Mouse (Mus musculus) MEL (cell line): ENCODE measurements around the gene Dhx40. TPM values are rescaled to one million over a fixed set of nuclear protein-coding genes. Genes with fewer than 3 reads are reported as not detected.

Experiments
- DNase-seq: peaks from one replicate; pipeline ENCODE4 v3.0.0; 2011; ENCODE audit warnings: low read depth, low spot score
- H3K27ac ChIP-seq: 2 replicates; pipeline ENCODE4 v1.5.1; 2012; ENCODE audit warnings: low read depth, mild to moderate bottlenecking, control low read depth, low read length, moderate library complexity; ENCODE audit not compliant: control insufficient read depth
- H3K27me3 ChIP-seq, 2 experiments: fragments of 150-350 bp in 1 of 2; sonication (generic) in 1 of 2; 2 replicates each; pipeline ENCODE4 v1.6.1; 2012; ENCODE audit warnings: low read length in 2 of 2, mild to moderate bottlenecking in 2 of 2, improper control_type of control experiment in 1 of 2, moderate library complexity in 1 of 2; ENCODE audit not compliant: insufficient read depth in 2 of 2, control insufficient read depth in 1 of 2
- H3K36me3 ChIP-seq, 2 experiments: 2 replicates each; pipeline ENCODE4 v1.6.1; 2012 to 2014; ENCODE audit warnings: low read length in 2 of 2, improper control_type of control experiment in 1 of 2, inconsistent platforms in 1 of 2, mild to moderate bottlenecking in 1 of 2; ENCODE audit not compliant: insufficient read depth in 2 of 2, control insufficient read depth in 1 of 2
- H3K4me1 ChIP-seq, 2 experiments: fragments of 150-350 bp in 1 of 2; sonication (generic) in 1 of 2; 2 replicates each; pipeline ENCODE4 v1.6.1; 2012; ENCODE audit warnings: low read length in 2 of 2, improper control_type of control experiment in 1 of 2, mild to moderate bottlenecking in 1 of 2; ENCODE audit not compliant: insufficient read depth in 2 of 2, control insufficient read depth in 1 of 2
- H3K4me3 ChIP-seq, 2 experiments: fragments of 150-350 bp in 1 of 2; sonication (generic) in 1 of 2; 2 replicates each; pipeline ENCODE4 v1.5.1; 2012; ENCODE audit warnings: low read depth in 2 of 2, low read length in 2 of 2, mild to moderate bottlenecking in 2 of 2, moderate library complexity in 2 of 2, control low read depth in 1 of 2, improper control_type of control experiment in 1 of 2; ENCODE audit not compliant: control insufficient read depth in 1 of 2, insufficient read depth in 1 of 2
- H3K79me2 ChIP-seq: 2 replicates; pipeline ENCODE4 v1.6.1; 2012; ENCODE audit warnings: mild to moderate bottlenecking, low read length, moderate library complexity; ENCODE audit not compliant: control insufficient read depth, poor library complexity, insufficient read depth
- H3K9ac ChIP-seq: 2 replicates; pipeline ENCODE4 v1.6.1; 2012; ENCODE audit warnings: low read depth, mild to moderate bottlenecking, control low read depth, low read length, moderate library complexity; ENCODE audit not compliant: control insufficient read depth, poor library complexity, severe bottlenecking
- H3K9me3 ChIP-seq: fragments of 150-350 bp; sonication (generic); replicated peaks from 2 replicates; pipeline ENCODE4 v1.6.1; 2012; ENCODE audit warnings: mild to moderate bottlenecking, low read length, improper control_type of control experiment, moderate library complexity; ENCODE audit not compliant: insufficient read depth
- ELF1 ChIP-seq: IDR thresholded peaks from 2 replicates; pipeline ENCODE4 v1.6.1; 2014; ENCODE audit warnings: low read depth, mild to moderate bottlenecking, inconsistent platforms, low read length, improper control_type of control experiment, moderate library complexity
- EP300 ChIP-seq, 2 experiments: IDR thresholded peaks; 2 replicates each; pipeline ENCODE4 v1.6.1; 2011; ENCODE audit warnings: improper control_type of control experiment in 2 of 2, low read length in 2 of 2, low read depth in 1 of 2, mild to moderate bottlenecking in 1 of 2
- GABPA ChIP-seq: IDR thresholded peaks from 2 replicates; pipeline ENCODE4 v1.6.1; 2012; ENCODE audit warnings: low read depth, mild to moderate bottlenecking, inconsistent platforms, low read length, improper control_type of control experiment, moderate library complexity
- GATA1 ChIP-seq: IDR thresholded peaks from 2 replicates; pipeline ENCODE4 v1.6.1; 2011; ENCODE audit warnings: low read depth, low read length, improper control_type of control experiment
- KAT2A ChIP-seq: conservative IDR thresholded peaks from 2 replicates; pipeline ENCODE4 v1.6.1; 2012; ENCODE audit warnings: low read depth, low read length, improper control_type of control experiment, inconsistent platforms
- MAFK ChIP-seq: IDR thresholded peaks from 2 replicates; pipeline ENCODE4 v1.6.1; 2011; ENCODE audit warnings: low read depth, mild to moderate bottlenecking, low read length, improper control_type of control experiment, borderline replicate concordance
- MAZ ChIP-seq: IDR thresholded peaks from 2 replicates; pipeline ENCODE4 v1.6.1; 2012; ENCODE audit warnings: low read depth, mild to moderate bottlenecking, inconsistent platforms, low read length, improper control_type of control experiment
- MEF2A ChIP-seq: IDR thresholded peaks from 2 replicates; pipeline ENCODE4 v1.6.1; 2014; ENCODE audit warnings: low read depth, mild to moderate bottlenecking, inconsistent platforms, low read length, improper control_type of control experiment; ENCODE audit not compliant: poor library complexity, insufficient replicate concordance, severe bottlenecking; ENCODE audit errors: extremely low read depth
- MXI1 ChIP-seq: IDR thresholded peaks from 2 replicates; pipeline ENCODE4 v1.6.1; 2011; ENCODE audit warnings: mild to moderate bottlenecking, low read depth, low read length, improper control_type of control experiment
- MYB ChIP-seq: IDR thresholded peaks from 2 replicates; pipeline ENCODE4 v1.6.1; 2011; ENCODE audit warnings: mild to moderate bottlenecking, low read depth, low read length, improper control_type of control experiment
- NELFE ChIP-seq: IDR thresholded peaks from 2 replicates; pipeline ENCODE4 v1.6.1; 2011; ENCODE audit warnings: low read depth, low read length, improper control_type of control experiment
- NRF1 ChIP-seq: IDR thresholded peaks from 2 replicates; pipeline ENCODE4 v1.6.1; 2014; ENCODE audit warnings: low read depth, mild to moderate bottlenecking, inconsistent platforms, low read length, improper control_type of control experiment, moderate library complexity; ENCODE audit not compliant: poor library complexity, insufficient read depth, severe bottlenecking
- POLR2AphosphoS5 ChIP-seq: IDR thresholded peaks from 2 replicates; pipeline ENCODE4 v1.6.1; 2012; ENCODE audit warnings: low read depth, borderline replicate concordance, mild to moderate bottlenecking, inconsistent platforms, low read length, moderate library complexity, mixed read lengths
- RAD21 ChIP-seq: IDR thresholded peaks from 2 replicates; pipeline ENCODE4 v1.6.1; 2011; ENCODE audit warnings: mild to moderate bottlenecking, low read depth, low read length, improper control_type of control experiment
- SIN3A ChIP-seq: IDR thresholded peaks from 2 replicates; pipeline ENCODE4 v1.6.1; 2012; ENCODE audit warnings: low read length, improper control_type of control experiment, inconsistent platforms
- SMC3 ChIP-seq: IDR thresholded peaks from 2 replicates; pipeline ENCODE4 v1.6.1; 2011; ENCODE audit warnings: low read depth, low read length, improper control_type of control experiment
- TAL1 ChIP-seq: IDR thresholded peaks from 2 replicates; pipeline ENCODE4 v1.6.1; 2012; ENCODE audit warnings: mild to moderate bottlenecking, inconsistent platforms, low read length, moderate library complexity, mixed read lengths
- TCF12 ChIP-seq: IDR thresholded peaks from 2 replicates; pipeline ENCODE4 v1.6.1; 2014; ENCODE audit warnings: low read depth, mild to moderate bottlenecking, inconsistent platforms, low read length, improper control_type of control experiment, moderate library complexity
- USF1 ChIP-seq: IDR thresholded peaks from 2 replicates; pipeline ENCODE4 v1.6.1; 2014; ENCODE audit warnings: low read depth, mild to moderate bottlenecking, inconsistent platforms, low read length, improper control_type of control experiment, moderate library complexity
- USF2 ChIP-seq, 2 experiments: IDR thresholded peaks; 2 replicates each; pipeline ENCODE4 v1.6.1; 2011 to 2012; ENCODE audit warnings: improper control_type of control experiment in 2 of 2, low read length in 2 of 2, borderline replicate concordance in 1 of 2, inconsistent platforms in 1 of 2, low read depth in 1 of 2, mild to moderate bottlenecking in 1 of 2; ENCODE audit not compliant: insufficient read depth in 1 of 2
- ZKSCAN1 ChIP-seq: IDR thresholded peaks from 2 replicates; pipeline ENCODE4 v1.6.1; 2012; ENCODE audit warnings: low read depth, mild to moderate bottlenecking, inconsistent platforms, low read length, improper control_type of control experiment, moderate library complexity
- ZNF384 ChIP-seq: IDR thresholded peaks from 2 replicates; pipeline ENCODE4 v1.6.1; 2012; ENCODE audit warnings: low read depth, mild to moderate bottlenecking, inconsistent platforms, low read length, improper control_type of control experiment
- polyA plus RNA-seq, 2 experiments: library from polyadenylated mRNA; stranded (reverse) in 1 of 2; unstranded in 1 of 2; fragments of >175 nt in 1 of 2; fragments of >200 nt in 1 of 2; gene quantifications; 2 replicates each; pipeline versions ENCODE4 v1.2.1 to v1.2.4; 2012; ENCODE audit warnings: low replicate concordance in 2 of 2, low read depth in 1 of 2; ENCODE audit not compliant: insufficient read length in 2 of 2, insufficient read depth in 1 of 2, missing spikeins in 1 of 2
- total RNA-seq: library from RNA; depleted of rRNA; stranded (reverse); fragments of 300-350 nt; gene quantifications from 2 replicates; pipeline ENCODE4 v1.2.3, GENCODE M21; 2012

Gene Dhx40
- total and polyA plus RNA-seq, 3 experiments, result 10.1 to 16.1 TPM; not detected in 1

DNA sequence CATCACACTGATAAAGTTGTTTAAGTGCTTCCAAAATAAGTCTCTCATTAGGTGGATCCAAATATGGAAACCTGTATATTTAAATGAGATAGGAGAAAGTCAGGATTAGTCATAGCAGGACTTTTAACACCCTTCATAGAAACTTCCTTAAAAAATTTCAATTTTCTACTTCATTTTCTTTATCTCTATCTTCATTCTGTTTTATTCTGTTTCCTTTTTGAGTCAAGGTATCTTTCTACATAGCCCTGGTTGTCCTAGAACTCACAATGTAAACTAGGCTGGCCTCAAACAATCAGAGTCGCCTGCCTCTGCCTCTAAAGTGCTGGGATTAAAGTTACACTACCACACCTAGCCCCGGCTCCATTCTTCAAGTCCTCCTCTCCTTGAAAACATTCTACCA is 21.8 kb downstream of the Dhx40 start (continued):
- no peak for TF ChIP-seq NRF1
- TF ChIP-seq NELFE, result no peak
- TF ChIP-seq RAD21, result no peak
- no peak for TF ChIP-seq USF1
- no peak for TF ChIP-seq USF2 (IDR thresholded peaks at IDR 0.05; ENCODE audit: borderline replicate concordance in 1 of 2, insufficient read depth in 1 of 2, low read depth in 1 of 2, low read length in 2 of 2)
- TF ChIP-seq TCF12, result peak; percentile 89
- TF ChIP-seq GABPA, result no peak
- no peak for TF ChIP-seq MYB
- TF ChIP-seq ELF1, result no peak
- TF ChIP-seq ZKSCAN1, result no peak
- 0 out of 2 replicates have a peak, but pooled peaks have one; percentile 17 for TF ChIP-seq MAFK
- TF ChIP-seq MEF2A, result no peak
- TF ChIP-seq SMC3, result no peak
- TF ChIP-seq MAZ, result no peak

DNA sequence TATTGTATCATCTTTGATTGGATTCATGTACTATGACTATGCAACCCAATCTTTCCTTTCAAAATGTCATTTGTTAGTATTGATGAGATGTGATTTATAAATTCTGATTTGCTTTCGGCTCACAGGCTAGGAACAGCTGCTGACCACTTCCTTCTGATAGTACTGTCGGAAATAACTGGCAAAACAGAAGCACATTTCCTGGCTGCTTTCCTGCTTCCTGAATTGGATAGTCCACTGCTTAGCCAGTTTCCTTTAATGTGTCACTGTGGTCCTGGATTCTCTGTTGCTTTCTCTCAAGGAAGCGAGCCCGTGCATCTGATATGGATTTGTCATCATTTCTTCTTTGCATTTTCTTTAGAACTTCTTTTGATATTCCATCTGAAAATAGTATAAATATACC is 37.7 kb downstream of the Dhx40 start:
- Histone ChIP-seq H3K79me2 (no peaks in the 10 kb centered on the region), H3K27ac (no peak overlapping the region), H3K36me3 (peaks cover 0 to 3% of the 10 kb centered on the region in 2 experiments; a peak in 1 of 4 replicates), H3K4me3 (no peak overlapping the region), H3K4me1 (no peaks in the 10 kb centered on the region; a peak in 1 of 4 replicates), H3K27me3 (no peaks in the 10 kb centered on the region), H3K9me3 (no peaks in the 10 kb centered on the region), H3K9ac (no peak overlapping the region)
- TF ChIP-seq TAL1, result no peak
- DNase-seq, result no peak

DNA sequence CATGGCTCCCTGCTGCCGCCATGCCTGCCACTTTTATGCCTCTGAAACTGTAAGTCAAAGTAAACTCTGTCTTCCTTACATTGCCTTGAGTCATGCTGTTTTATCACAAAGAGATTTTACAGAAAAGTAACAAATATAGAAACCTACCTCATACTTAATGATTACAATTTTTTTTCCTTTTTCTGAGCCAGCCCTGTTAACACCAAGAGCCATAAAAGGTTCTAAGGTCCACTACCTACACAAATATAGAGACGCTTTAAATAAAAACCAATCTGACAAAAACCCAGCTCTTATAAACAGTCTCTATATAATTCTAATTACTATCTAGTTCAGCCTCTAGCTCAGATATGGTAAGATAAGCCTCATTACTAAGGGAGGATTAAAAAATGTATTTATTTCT is 43.0 kb downstream of the Dhx40 start:
- no peak overlapping the region for H3K27ac ChIP-seq

More for the DNA sequence above, 43.0 kb downstream of the Dhx40 start:
- Histone ChIP-seq H3K9me3 (no peaks in the 10 kb centered on the region), H3K36me3 (peaks cover 1 to 16% of the 10 kb centered on the region in 2 experiments; a peak in 2 of 4 replicates), H3K4me3 (no peak overlapping the region), H3K79me2 (no peaks in the 10 kb centered on the region), H3K9ac (no peak overlapping the region), H3K4me1 (peaks cover 8 to 11% of the 10 kb centered on the region in 2 experiments), H3K27me3 (no peaks in the 10 kb centered on the region)
- no peak for DNase-seq
- TF ChIP-seq TAL1 (no peak), KAT2A (no peak), EP300 (IDR thresholded peaks at IDR 0.05; ENCODE audit: low read depth in 1 of 2, low read length in 2 of 2) (no peak), GABPA (no peak), ZKSCAN1 (no peak), MXI1 (no peak), ZNF384 (no peak), SMC3 (no peak), MYB (no peak), ELF1 (no peak), POLR2AphosphoS5 (no peak), GATA1 (no peak), SIN3A (no peak)
